Mouse (Mus musculus) embryonic facial prominence, embryonic 12.5 days (tissue): ENCODE data around the gene Dennd1c. TPM values are rescaled to one million over a fixed set of nuclear protein-coding genes. Genes with fewer than 3 reads are reported as not detected.

Experiments
- ATAC-seq: fragments of 200-750 bp; cut with Nextera tagmentation; 2 replicates; pipeline ENCODE4 v1.8.0; 2017; ENCODE audit not compliant: insufficient number of reproducible peaks, insufficient read depth, low FRiP score, low TSS enrichment
- H3K27ac ChIP-seq: fragments of 300-500 bp; sonication (generic); 2 replicates; pipeline ENCODE4 v1.5.1; 2016; ENCODE audit warnings: mild to moderate bottlenecking
- H3K27me3 ChIP-seq: fragments of 300-500 bp; sonication (generic); 2 replicates; pipeline ENCODE4 v1.6.1; 2016; ENCODE audit warnings: mild to moderate bottlenecking, moderate library complexity
- H3K36me3 ChIP-seq: fragments of 300-500 bp; sonication (generic); 2 replicates; pipeline ENCODE4 v1.6.1; 2016; ENCODE audit warnings: mild to moderate bottlenecking
- H3K4me1 ChIP-seq: fragments of 300-500 bp; sonication (generic); 2 replicates; pipeline ENCODE4 v1.6.1; 2016
- H3K4me2 ChIP-seq: fragments of 300-500 bp; sonication (generic); replicated peaks from 2 replicates; pipeline ENCODE4 v1.6.1; 2016; ENCODE audit warnings: mild to moderate bottlenecking, moderate library complexity
- H3K4me3 ChIP-seq: fragments of 300-500 bp; sonication (generic); 2 replicates; pipeline ENCODE4 v1.5.1; 2016; ENCODE audit warnings: mild to moderate bottlenecking
- H3K9ac ChIP-seq: fragments of 300-500 bp; sonication (generic); 2 replicates; pipeline ENCODE4 v1.6.1; 2016; ENCODE audit warnings: mild to moderate bottlenecking, moderate library complexity
- H3K9me3 ChIP-seq: fragments of 300-500 bp; sonication (generic); 2 replicates; pipeline ENCODE4 v1.6.1; 2016; ENCODE audit warnings: mild to moderate bottlenecking, moderate library complexity
- WGBS: fragments of 180-500 bp; shearing (Covaris S2); methylation state at CpG from one replicate; pipeline ENCODE4 v1.1.7; 2016; 5-methylcytosine and 5-hydroxymethylcytosine counted together
- polyA plus RNA-seq: library from polyadenylated mRNA; unstranded; fragments of >200 nt; fragmentation: Nextera tagmentation; extraction: Ambion mirVana; gene quantifications from 2 replicates; pipeline ENCODE4 v1.2.1, GENCODE M21; 2016

Dennd1c gene
- polyA plus RNA-seq, 1 experiment from 2014 or later = 1.4 TPM

GRCm38 (mm10) chr17:57108040-57108665 is 29.8 kb upstream of the Dennd1c start:
- WGBS = 81% methylated on average over 7 of the region's 7 CpGs
- no peak overlapping the region for H3K4me2 ChIP-seq
- H3K4me1 ChIP-seq = peaks cover 13% of the 10 kb centered on the region; the same call in 1 of the 2 replicates
- H3K27ac ChIP-seq = no peak overlapping the region
- no peak overlapping the region for H3K4me3 ChIP-seq
- H3K36me3 ChIP-seq = no peaks in the 10 kb centered on the region
- no peak for ATAC-seq
- no peaks in the 10 kb centered on the region for H3K27me3 ChIP-seq
- H3K9me3 ChIP-seq = no peaks in the 10 kb centered on the region
- no peak overlapping the region for H3K9ac ChIP-seq

GRCm38 (mm10) chr17:57107064-57107463 is 28.8 kb upstream of the Dennd1c start:
- no peak for ATAC-seq
- Histone ChIP-seq H3K27me3 (no peaks in the 10 kb centered on the region), H3K4me2 (peak overlapping the region; percentile 82; the same call in 1 of the 2 replicates), H3K4me1 (peaks cover 13% of the 10 kb centered on the region; the same call in 1 of the 2 replicates), H3K9me3 (no peaks in the 10 kb centered on the region), H3K9ac (no peak overlapping the region), H3K27ac (no peak overlapping the region), H3K4me3 (no peak overlapping the region), H3K36me3 (no peaks in the 10 kb centered on the region)
- 87% methylated on average over 5 of the region's 5 CpGs for WGBS

- H3K4me2 ChIP-seq = peak overlapping the region; percentile 82
- H3K9ac ChIP-seq = peak overlapping the region; percentile 75; the same call in 1 of the 2 replicates
- peak overlapping the region; percentile 64 for H3K4me3 ChIP-seq
- H3K36me3 ChIP-seq = no peaks in the 10 kb centered on the region
- H3K27me3 ChIP-seq = no peaks in the 10 kb centered on the region
- no peak overlapping the region for H3K27ac ChIP-seq
- H3K4me1 ChIP-seq = peaks cover 13% of the 10 kb centered on the region; the same call in 1 of the 2 replicates
- WGBS = 5% methylated on average over 9 of the region's 9 CpGs
- ATAC-seq = no peak
- no peaks in the 10 kb centered on the region for H3K9me3 ChIP-seq
Observed at GRCm38 (mm10) chr17:57106035-57106368, 27.7 kb upstream of the Dennd1c start.

GRCm38 (mm10) chr17:57105181-57106034 is 27.1 kb upstream of the Dennd1c start, which contains the start of gene Tnfsf9:
Gene Tnfsf9, plus strand, starts transcription at chr17:57105325.
- Histone ChIP-seq H3K9me3 (no peaks in the 10 kb centered on the region), H3K4me2 (peak within 1 kb of the TSS; percentile 82), H3K27ac (0 out of 2 replicates have a peak within 1 kb of the TSS, but pooled peaks have one; percentile 36), H3K4me3 (peak within 1 kb of the TSS; percentile 64), H3K9ac (peak within 1 kb of the TSS; percentile 75), H3K27me3 (no peaks in the 10 kb centered on the region), H3K4me1 (peaks cover 13% of the 10 kb centered on the region; the same call in 1 of the 2 replicates), H3K36me3 (no peaks in the 10 kb centered on the region)
- 1% methylated on average over 54 of the region's 61 CpGs for WGBS
- ATAC-seq = peak; percentile 65

GRCm38 (mm10) chr17:57104496-57104895 is 26.2 kb upstream of the Dennd1c start:
- Histone ChIP-seq H3K9ac (no peak overlapping the region), H3K4me3 (peak overlapping the region; percentile 64), H3K36me3 (no peaks in the 10 kb centered on the region), H3K27me3 (no peaks in the 10 kb centered on the region), H3K4me2 (peak overlapping the region; percentile 82), H3K9me3 (no peaks in the 10 kb centered on the region), H3K27ac (no peak overlapping the region), H3K4me1 (peaks cover 13% of the 10 kb centered on the region; the same call in 1 of the 2 replicates)
- 37% methylated on average over 4 of the region's 4 CpGs for WGBS
- ATAC-seq = peak; percentile 24; the same call in 1 of the 2 replicates

- H3K27me3 ChIP-seq = no peaks in the 10 kb centered on the region
- 59% methylated on average over 2 of the region's 2 CpGs for WGBS
- ATAC-seq = no peak
Observed at GRCm38 (mm10) chr17:57102276-57102675, 24.0 kb upstream of the Dennd1c start.

GRCm38 (mm10) chr17:57099629-57100325 is 21.5 kb upstream of the Dennd1c start:
- ATAC-seq = no peak
- WGBS = 5% methylated on average over 10 of the region's 10 CpGs
- H3K9me3 ChIP-seq = no peaks in the 10 kb centered on the region
- H3K4me3 ChIP-seq = no peak overlapping the region
- H3K27ac ChIP-seq = no peak overlapping the region
- no peaks in the 10 kb centered on the region; the same call in 1 of the 2 replicates for H3K27me3 ChIP-seq
- H3K4me2 ChIP-seq = no peak overlapping the region
- H3K36me3 ChIP-seq = no peaks in the 10 kb centered on the region
- H3K4me1 ChIP-seq = peaks cover 6% of the 10 kb centered on the region; the same call in 1 of the 2 replicates
- H3K9ac ChIP-seq = no peak overlapping the region

More at GRCm38 (mm10) chr17:57102276-57102675, 24.0 kb upstream of the Dennd1c start:
- Histone ChIP-seq H3K9me3 (no peaks in the 10 kb centered on the region), H3K4me1 (peaks cover 13% of the 10 kb centered on the region; the same call in 1 of the 2 replicates), H3K4me2 (no peak overlapping the region), H3K4me3 (no peak overlapping the region), H3K36me3 (no peaks in the 10 kb centered on the region), H3K9ac (no peak overlapping the region), H3K27ac (no peak overlapping the region)

GRCm38 (mm10) chr17:57098321-57098720 is 20.0 kb upstream of the Dennd1c start:
- Histone ChIP-seq H3K36me3 (no peaks in the 10 kb centered on the region), H3K27me3 (no peaks in the 10 kb centered on the region; the same call in 1 of the 2 replicates), H3K4me2 (no peak overlapping the region), H3K9ac (no peak overlapping the region), H3K9me3 (0 out of 2 replicates have a peak, but pooled peaks cover 3% of the 10 kb centered on the region), H3K4me3 (no peak overlapping the region), H3K4me1 (no peaks in the 10 kb centered on the region), H3K27ac (no peak overlapping the region)
- no peak for ATAC-seq
- 87% methylated on average over 5 of the region's 5 CpGs for WGBS

- no peaks in the 10 kb centered on the region for H3K4me1 ChIP-seq
- H3K4me3 ChIP-seq = peak overlapping the region; percentile 12; the same call in 1 of the 2 replicates
- no peaks in the 10 kb centered on the region; the same call in 1 of the 2 replicates for H3K27me3 ChIP-seq
- H3K36me3 ChIP-seq = no peaks in the 10 kb centered on the region
- 3% methylated on average over 11 of the region's 11 CpGs for WGBS
- H3K4me2 ChIP-seq = peak overlapping the region; percentile 43
- no peak overlapping the region for H3K27ac ChIP-seq
- ATAC-seq = peak; percentile 72; the same call in 1 of the 2 replicates
- H3K9ac ChIP-seq = no peak overlapping the region
- H3K9me3 ChIP-seq = 0 out of 2 replicates have a peak, but pooled peaks cover 3% of the 10 kb centered on the region
Observed at GRCm38 (mm10) chr17:57096623-57096920, 18.3 kb upstream of the Dennd1c start.

GRCm38 (mm10) chr17:57095855-57096622 is 17.7 kb upstream of the Dennd1c start:
- H3K4me2 ChIP-seq = peak overlapping the region; percentile 43
- 1% methylated on average over 18 of the region's 19 CpGs for WGBS
- no peaks in the 10 kb centered on the region; the same call in 1 of the 2 replicates for H3K27me3 ChIP-seq

More at GRCm38 (mm10) chr17:57095855-57096622, 17.7 kb upstream of the Dennd1c start:
- 0 out of 2 replicates have a peak, but pooled peaks cover 3% of the 10 kb centered on the region for H3K9me3 ChIP-seq
- no peaks in the 10 kb centered on the region for H3K36me3 ChIP-seq
- ATAC-seq = peak; percentile 72; the same call in 1 of the 2 replicates
- H3K27ac ChIP-seq = no peak overlapping the region
- H3K9ac ChIP-seq = no peak overlapping the region
- peak overlapping the region; percentile 12; the same call in 1 of the 2 replicates for H3K4me3 ChIP-seq
- H3K4me1 ChIP-seq = no peaks in the 10 kb centered on the region
